Mouse (Mus musculus) ES-Bruce4 (cell line): Measurements from ENCODE around the gene Gm11937. TPM values are rescaled to one million over a fixed set of nuclear protein-coding genes. Genes with fewer than 3 reads are reported as not detected.

ENCODE experiments used
- H3K27ac ChIP-seq: 2 replicates; pipeline ENCODE4 v1.5.1; 2012; ENCODE audit warnings: low read length, inconsistent platforms; ENCODE audit not compliant: insufficient read depth
- H3K27me3 ChIP-seq: 2 replicates; pipeline ENCODE4 v1.6.1; 2012; ENCODE audit warnings: mild to moderate bottlenecking, low read length, inconsistent platforms; ENCODE audit not compliant: control insufficient read depth, poor library complexity, insufficient read depth, severe bottlenecking
- H3K36me3 ChIP-seq: 2 replicates; pipeline ENCODE4 v1.6.1; 2012; ENCODE audit warnings: inconsistent platforms, mild to moderate bottlenecking, low read length, moderate library complexity; ENCODE audit not compliant: control insufficient read depth, poor library complexity, insufficient read depth, severe bottlenecking
- H3K4me1 ChIP-seq: one replicate; pipeline ENCODE4 v1.8.1; 2011; ENCODE audit warnings: low read length; ENCODE audit not compliant: control insufficient read depth, insufficient read depth
- H3K4me3 ChIP-seq: 2 replicates; pipeline ENCODE4 v1.5.1; 2011; ENCODE audit warnings: low read depth, mild to moderate bottlenecking, low read length
- H3K9ac ChIP-seq: 2 replicates; pipeline ENCODE4 v1.6.1; 2012; ENCODE audit warnings: low read depth, mild to moderate bottlenecking, inconsistent platforms; ENCODE audit not compliant: poor library complexity, severe bottlenecking
- H3K9me3 ChIP-seq: replicated peaks from 2 replicates; pipeline ENCODE4 v1.6.1; 2012; ENCODE audit warnings: mild to moderate bottlenecking, low read length, inconsistent platforms; ENCODE audit not compliant: control insufficient read depth, poor library complexity, insufficient read depth, severe bottlenecking
- CTCF ChIP-seq: IDR thresholded peaks from one replicate; pipeline ENCODE4 v1.8.1; 2011; ENCODE audit warnings: low read depth, low read length
- EP300 ChIP-seq: IDR thresholded peaks from 2 replicates; pipeline ENCODE4 v1.6.1; 2011; ENCODE audit warnings: low read depth, low read length; ENCODE audit not compliant: insufficient read depth
- POLR2A ChIP-seq: IDR thresholded peaks from one replicate; pipeline ENCODE4 v1.8.1; 2011; ENCODE audit warnings: low read length; ENCODE audit not compliant: insufficient read depth
- polyA plus RNA-seq: library from polyadenylated mRNA; stranded (reverse); fragments of >200 nt; gene quantifications from 2 replicates; pipeline ENCODE4 v1.2.4, GENCODE M21; 2011; ENCODE audit warnings: low read depth; ENCODE audit not compliant: missing spikeins, insufficient read depth, insufficient read length

The Gm11937 gene
- polyA plus RNA-seq, 1 experiment: not detected

DNA sequence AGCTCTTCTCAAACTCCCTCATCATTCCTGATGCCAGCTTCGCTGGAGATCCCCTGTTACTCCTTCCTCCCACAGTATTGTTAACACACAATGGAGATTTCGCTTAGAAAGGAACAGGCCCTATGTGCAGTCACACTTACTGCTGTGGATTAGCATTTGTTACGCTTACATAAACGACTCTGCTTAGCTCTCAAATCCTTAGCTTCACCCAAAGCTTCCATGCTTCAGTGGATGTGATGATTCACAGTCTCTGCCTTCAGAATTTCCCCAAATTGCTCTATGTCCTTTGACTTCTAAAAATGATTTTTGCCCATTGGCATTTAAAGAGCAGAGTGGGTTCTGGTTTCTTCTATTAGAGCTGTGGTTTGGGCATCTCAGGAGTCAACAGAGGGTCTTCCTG is 36.8 kb downstream of the Gm11937 start:
- no peaks in the 10 kb centered on the region for H3K36me3 ChIP-seq
- H3K9ac ChIP-seq: no peak overlapping the region
- H3K27ac ChIP-seq: no peak overlapping the region
- TF ChIP-seq EP300 (no peak), CTCF (no peak), POLR2A (no peak)
- H3K4me3 ChIP-seq: no peak overlapping the region
- H3K27me3 ChIP-seq: no peaks in the 10 kb centered on the region
- H3K9me3 ChIP-seq: no peaks in the 10 kb centered on the region
- H3K4me1 ChIP-seq: no peaks in the 10 kb centered on the region

DNA sequence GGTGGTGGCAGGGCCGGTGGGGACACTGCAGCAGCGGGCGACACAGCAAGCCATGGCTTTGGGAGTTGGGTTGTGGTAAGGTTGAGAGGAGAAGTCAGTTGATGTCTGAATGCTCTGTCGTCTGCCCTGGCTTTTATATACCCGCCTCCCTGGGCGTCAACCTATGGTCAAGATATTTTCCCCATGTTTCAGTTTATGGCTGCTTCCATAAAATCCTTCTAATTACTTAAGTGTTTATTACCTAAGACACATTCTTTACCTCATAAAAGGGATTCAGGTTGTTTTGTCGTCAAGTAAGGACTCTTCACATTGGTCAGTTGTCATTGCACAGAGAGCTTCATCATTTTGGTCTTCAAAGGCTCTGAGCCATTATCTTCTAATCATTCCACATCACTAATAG is 43.5 kb downstream of the Gm11937 start, which contains the start of gene Krtap3-1:
Gene Krtap3-1 (minus strand): TSS at position 101 of the 400 bp plus-strand sequence.
- Histone ChIP-seq H3K9me3 (no peaks in the 10 kb centered on the region), H3K9ac (no peak within 1 kb of the TSS), H3K27me3 (no peaks in the 10 kb centered on the region), H3K4me3 (no peak within 1 kb of the TSS), H3K27ac (no peak within 1 kb of the TSS), H3K4me1 (no peaks in the 10 kb centered on the region), H3K36me3 (no peaks in the 10 kb centered on the region)
- TF ChIP-seq POLR2A (no peak), EP300 (no peak), CTCF (no peak)

DNA sequence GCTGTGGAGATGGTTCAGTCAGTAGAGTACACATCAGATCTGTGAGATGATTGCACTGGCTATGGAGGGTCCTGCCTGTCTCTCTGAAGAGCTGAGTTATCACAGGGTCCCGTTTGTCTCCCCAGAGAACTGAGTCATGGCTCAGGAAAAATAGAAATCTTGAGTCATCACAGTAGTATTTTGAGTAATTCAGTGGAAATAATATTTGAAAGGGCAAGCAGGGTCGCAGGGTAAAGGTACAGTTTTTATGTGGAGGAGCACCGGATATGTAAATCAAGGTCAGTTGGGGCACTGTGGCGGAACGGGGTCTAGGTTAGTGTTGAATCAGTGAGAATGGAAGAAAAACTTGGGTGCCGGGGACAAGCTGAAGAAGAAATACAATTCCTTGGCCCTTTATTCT is 47.4 kb downstream of the Gm11937 start:
- no peaks in the 10 kb centered on the region for H3K4me1 ChIP-seq
- no peaks in the 10 kb centered on the region for H3K36me3 ChIP-seq
- no peak for TF ChIP-seq EP300
- TF ChIP-seq CTCF: no peak
- no peak for TF ChIP-seq POLR2A
- no peak overlapping the region for H3K9ac ChIP-seq
- H3K4me3 ChIP-seq: no peak overlapping the region
- H3K27me3 ChIP-seq: no peaks in the 10 kb centered on the region
- no peaks in the 10 kb centered on the region for H3K9me3 ChIP-seq
- H3K27ac ChIP-seq: no peak overlapping the region

Other genes with a start within 250 kb of the Gm11937 start
- gene Krt28, start 235.3 kb downstream of the Gm11937 start, polyA plus RNA-seq: not detected in 2 replicates
- 4.1 and 7.1 TPM in 2 replicates for gene Krt10, start 220.8 kb downstream of the Gm11937 start, polyA plus RNA-seq
- not detected in 2 replicates for gene Krt12, start 187.9 kb downstream of the Gm11937 start, polyA plus RNA-seq
- 1.7 and 2.2 TPM in 2 replicates for gene Krt20, start 172.0 kb downstream of the Gm11937 start, polyA plus RNA-seq
- not detected in 2 replicates for gene Krt23, start 117.1 kb downstream of the Gm11937 start, polyA plus RNA-seq
- gene Krt39, start 88.9 kb downstream of the Gm11937 start, polyA plus RNA-seq: not detected in 2 replicates
- gene Krt40, start 67.0 kb downstream of the Gm11937 start, polyA plus RNA-seq: not detected in 2 replicates
- not detected in 2 replicates for gene Krtap3-3, start 59.3 kb downstream of the Gm11937 start, polyA plus RNA-seq
- gene Krtap3-2, start 53.3 kb downstream of the Gm11937 start, polyA plus RNA-seq: not detected in 2 replicates
- gene Gm11939, start 50.7 kb downstream of the Gm11937 start, polyA plus RNA-seq: not detected in 2 replicates
- gene Krtap3-1, start 43.6 kb downstream of the Gm11937 start, polyA plus RNA-seq: not detected in 2 replicates
- not detected in 2 replicates for gene Krtap1-5, start 29.2 kb downstream of the Gm11937 start, polyA plus RNA-seq
- not detected in 2 replicates for gene Krtap1-4, start 26.5 kb downstream of the Gm11937 start, polyA plus RNA-seq
- not detected in 2 replicates for gene Krtap1-3, start 18.9 kb downstream of the Gm11937 start, polyA plus RNA-seq
- not detected in 2 replicates for gene Krtap9-3, start 12.1 kb downstream of the Gm11937 start, polyA plus RNA-seq
- not detected in 2 replicates for gene Gm11938, start 6.9 kb downstream of the Gm11937 start, polyA plus RNA-seq
- gene Krtap2-4, start 4.7 kb upstream of the Gm11937 start, polyA plus RNA-seq: not detected in 2 replicates
- gene Gm11562, start 10.2 kb upstream of the Gm11937 start, polyA plus RNA-seq: not detected in 2 replicates
- gene Krtap4-1, start 18.0 kb upstream of the Gm11937 start, polyA plus RNA-seq: not detected in 2 replicates
- not detected in 2 replicates for gene Krtap4-2, start 24.9 kb upstream of the Gm11937 start, polyA plus RNA-seq
- gene Krtap4-7, start 33.9 kb upstream of the Gm11937 start, polyA plus RNA-seq: not detected in 2 replicates
- not detected in 2 replicates for gene Gm11555, start 40.0 kb upstream of the Gm11937 start, polyA plus RNA-seq
- not detected in 2 replicates for gene Gm11563, start 48.8 kb upstream of the Gm11937 start, polyA plus RNA-seq
- not detected in 2 replicates for gene Krtap4-6, start 55.8 kb upstream of the Gm11937 start, polyA plus RNA-seq
- gene Gm14190, start 80.6 kb upstream of the Gm11937 start, polyA plus RNA-seq: not detected in 2 replicates
- gene Gm14180, start 124.1 kb upstream of the Gm11937 start, polyA plus RNA-seq: not detected in 2 replicates
- not detected in 2 replicates for gene Gm11595, start 162.7 kb upstream of the Gm11937 start, polyA plus RNA-seq
- gene Krtap4-8, start 170.5 kb upstream of the Gm11937 start, polyA plus RNA-seq: not detected in 2 replicates
- gene Krtap4-9, start 175.0 kb upstream of the Gm11937 start, polyA plus RNA-seq: not detected in 2 replicates
- gene Gm11596, start 183.3 kb upstream of the Gm11937 start, polyA plus RNA-seq: not detected in 2 replicates
- gene Gm11569, start 188.7 kb upstream of the Gm11937 start, polyA plus RNA-seq: not detected in 2 replicates
- gene Gm11554, start 194.3 kb upstream of the Gm11937 start, polyA plus RNA-seq: not detected in 2 replicates
- gene Krtap4-13, start 199.7 kb upstream of the Gm11937 start, polyA plus RNA-seq: not detected in 2 replicates
- not detected in 2 replicates for gene Gm11564, start 205.5 kb upstream of the Gm11937 start, polyA plus RNA-seq
- not detected in 2 replicates for gene 2300003K06Rik, start 227.9 kb upstream of the Gm11937 start, polyA plus RNA-seq
- not detected in 2 replicates for gene Krtap4-16, start 241.4 kb upstream of the Gm11937 start, polyA plus RNA-seq
- gene Gm11568, start 247.7 kb upstream of the Gm11937 start, polyA plus RNA-seq: not detected in 2 replicates